ENCODE assay signal across 12 mouse cellular contexts in genomic region chr6:52797252-52797800, GRCm38 (mm10).
DNase-seq lines count a peak whose midpoint lies in the region; ATAC-seq and TF ChIP-seq lines count a peak whose summit lies in the region.
"Had no signal": no experiment of that assay in that cellular context is flagged by ENCODE, and none has a peak within 500 bp of the region (broad histone marks: within the 10 kb centered on the region; RNA-seq: fewer than 3 reads in every experiment).

No protein-coding gene starts in this region.

- H3K36me3 ChIP-seq in kidney, embryonic 15.5 days = no peaks in the 10 kb centered on the region
- no peaks in the 10 kb centered on the region for H3K36me3 ChIP-seq in E14TG2a.4 (ENCODE audit: insufficient read depth, low read length)
- H3K36me3 ChIP-seq in embryonic facial prominence, embryonic 15.5 days = no peaks in the 10 kb centered on the region
- H3K36me3 ChIP-seq: lung, embryonic 15.5 days had no signal

- H3K27ac ChIP-seq in kidney, embryonic 15.5 days = peak overlapping the region; percentile 43
- 0 out of 2 replicates have a peak overlapping the region, but pooled peaks have one; percentile 87 for H3K27ac ChIP-seq in embryonic facial prominence, embryonic 15.5 days (replicated peaks)
- H3K27ac ChIP-seq: lung, embryonic 15.5 days had no signal

- ATAC-seq in kidney, embryonic 15.5 days (replicated peaks; ENCODE audit: low FRiP score) = no peak
- no peak for ATAC-seq in embryonic facial prominence, embryonic 15.5 days (ENCODE audit: insufficient number of reproducible peaks, low FRiP score, low TSS enrichment, low read depth)
- no peak for ATAC-seq in frontal cortex, adult (ENCODE audit: low TSS enrichment)
- ATAC-seq: inflammation-experienced regulatory T-cells, adult 6 months had no signal

- peak; percentile 66 to 71 for DNase-seq in cerebellum, postnatal 10 days
- DNase-seq in cerebellum, adult 11 months = no peak
- no peak for DNase-seq in kidney, postnatal 14 days
- no peak for DNase-seq in yolk sac, embryonic 10.5 days (ENCODE audit: low spot score)
- DNase-seq: adrenal gland, postnatal 25 days; B cell, adult 2 months had no signal

- H3K9ac ChIP-seq in kidney, embryonic 15.5 days = no peak overlapping the region
- no peak overlapping the region for H3K9ac ChIP-seq in embryonic facial prominence, embryonic 15.5 days
- H3K9ac ChIP-seq: lung, embryonic 15.5 days had no signal

- no peak overlapping the region for H3K4me3 ChIP-seq in kidney, embryonic 15.5 days (replicated peaks)
- H3K4me3 ChIP-seq in E14TG2a.4 (replicated peaks; ENCODE audit: low read length) = no peak overlapping the region
- no peak overlapping the region for H3K4me3 ChIP-seq in embryonic facial prominence, embryonic 15.5 days (replicated peaks)
- H3K4me3 ChIP-seq: lung, embryonic 15.5 days had no signal

- peaks cover 54% of the 10 kb centered on the region for H3K4me1 ChIP-seq in kidney, embryonic 15.5 days
- H3K4me1 ChIP-seq in E14TG2a.4 (replicated peaks; ENCODE audit: low read depth, low read length) = peaks cover 80% of the 10 kb centered on the region
- peaks cover 56% of the 10 kb centered on the region for H3K4me1 ChIP-seq in embryonic facial prominence, embryonic 15.5 days

- no peak overlapping the region for H3K4me2 ChIP-seq in kidney, embryonic 15.5 days
- H3K4me2 ChIP-seq in embryonic facial prominence, embryonic 15.5 days (replicated peaks) = no peak overlapping the region
- H3K4me2 ChIP-seq: lung, embryonic 15.5 days had no signal

- H3K27me3 ChIP-seq in kidney, embryonic 15.5 days = no peaks in the 10 kb centered on the region
- no peaks in the 10 kb centered on the region; the same call in 1 of the 2 replicates for H3K27me3 ChIP-seq in E14TG2a.4 (ENCODE audit: insufficient read depth, low read length)
- no peaks in the 10 kb centered on the region for H3K27me3 ChIP-seq in embryonic facial prominence, embryonic 15.5 days
- H3K27me3 ChIP-seq: lung, embryonic 15.5 days had no signal

- TF ChIP-seq CTCF in E14TG2a.4 (conservative IDR thresholded peaks at IDR 0.05; ENCODE audit: low read length) = peak; percentile 11; the same call in 1 of the 2 replicates

- no peaks in the 10 kb centered on the region for H3K9me3 ChIP-seq in kidney, embryonic 15.5 days (replicated peaks)
- peaks cover 5% of the 10 kb centered on the region for H3K9me3 ChIP-seq in E14TG2a.4 (ENCODE audit: low read length)
- no peaks in the 10 kb centered on the region for H3K9me3 ChIP-seq in embryonic facial prominence, embryonic 15.5 days (replicated peaks)
- H3K9me3 ChIP-seq: lung, embryonic 15.5 days had no signal

- WGBS in kidney, embryonic 15.5 days = 34% methylated on average over 6 of the region's 6 CpGs
- WGBS in embryonic facial prominence, embryonic 15.5 days = 53% methylated on average over 6 of the region's 6 CpGs

Comparison
In these comparisons a context has a peak if more than half of its experiments do, and no peak if none do; other contexts are left out.
1. DNase-seq: peak in cerebellum, postnatal 10 days (2 of 2); none in cerebellum, adult 11 months (single experiment), kidney, postnatal 14 days (single experiment) and yolk sac, embryonic 10.5 days (single experiment).